Mouse (Mus musculus) duodenum, adult 2 months (tissue): Measurements from ENCODE around the gene Olfr1180. TPM values are rescaled to one million over a fixed set of nuclear protein-coding genes. Genes with fewer than 3 reads are reported as not detected.

Experiments used
- polyA plus RNA-seq: library from polyadenylated mRNA; depleted of rRNA; stranded (reverse); fragments of >200 nt; gene quantifications from 2 replicates; pipeline ENCODE4 v1.2.3, GENCODE M21; 2012; ENCODE audit warnings: low replicate concordance; rRNA removed

Olfr1180 gene
- not detected in 2 replicates for polyA plus RNA-seq

DNA sequence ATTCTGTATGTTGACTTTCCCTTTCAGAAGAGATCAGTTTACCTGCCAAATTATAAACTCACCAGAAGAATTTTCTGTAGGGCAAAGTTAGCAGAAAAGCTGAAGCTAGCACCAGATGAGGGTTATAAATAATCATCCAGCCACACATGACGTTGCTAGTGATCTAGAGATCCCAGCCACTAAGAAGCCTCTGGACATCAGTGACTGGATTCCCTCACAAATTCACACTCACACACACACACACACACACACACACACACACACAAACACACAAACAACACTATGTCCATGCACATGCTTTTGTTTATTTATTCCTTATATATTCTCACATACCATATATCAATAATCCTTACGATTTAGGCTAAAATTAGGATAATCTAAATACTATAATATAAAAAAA lies at the start of gene Olfr1180:
Gene Olfr1180, minus strand, starts transcription at position 101 of the 400 bp plus-strand sequence.

GRCm38 (mm10) chr2:88454567-88454966 lies 35.6 kb upstream of the Olfr1180 start, which contains the start of gene Olfr1183:
TSS of gene Olfr1183 (plus strand) at chr2:88454867.

GRCm38 (mm10) chr2:88449031-88449430 lies 30.1 kb upstream of the Olfr1180 start, which contains the start of gene Gm13757:
TSS of gene Gm13757 (minus strand) at chr2:88449131.

DNA sequence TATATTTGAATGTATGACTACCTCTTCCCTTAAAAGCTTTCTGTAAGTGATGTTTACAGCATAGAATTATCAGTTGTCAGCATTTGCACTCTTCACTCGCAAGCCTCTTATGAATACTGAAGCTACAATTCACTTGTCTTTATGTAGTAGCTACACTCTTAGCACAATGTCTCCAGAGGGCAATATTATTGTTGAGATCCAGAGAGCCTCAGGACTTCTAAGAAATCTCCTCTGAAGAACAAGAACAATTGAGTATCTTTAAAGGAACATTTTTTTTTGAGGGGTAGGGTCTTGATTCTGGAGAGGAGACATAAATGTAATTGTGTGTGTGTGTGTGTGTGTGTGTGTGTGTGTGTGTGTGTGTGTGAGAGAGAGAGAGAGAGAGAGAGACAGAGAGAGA lies 7.1 kb upstream of the Olfr1180 start, which contains the start of gene Olfr1181:
Gene Olfr1181, minus strand, starts transcription at position 101 of the 400 bp plus-strand sequence.

GRCm38 (mm10) chr2:88406353-88406752 lies 12.6 kb downstream of the Olfr1180 start, which contains the start of gene Olfr1179:
TSS of gene Olfr1179 (minus strand) at chr2:88406453.

GRCm38 (mm10) chr2:88386762-88387161 lies 32.2 kb downstream of the Olfr1180 start, which contains the start of gene Olfr1178:
TSS of gene Olfr1178 (plus strand) at chr2:88387062.

Other genes with a start within 250 kb of the Olfr1180 start
- gene Olfr1168, start 237.3 kb downstream of the Olfr1180 start, polyA plus RNA-seq: not detected in 2 replicates
- gene Olfr1170, start 190.8 kb downstream of the Olfr1180 start, polyA plus RNA-seq: not detected in 2 replicates
- gene Olfr1173, start 139.3 kb downstream of the Olfr1180 start, polyA plus RNA-seq: not detected in 2 replicates
- not detected in 2 replicates for gene Olfr1174-ps, start 104.0 kb downstream of the Olfr1180 start, polyA plus RNA-seq
- not detected in 2 replicates for gene Olfr1175-ps, start 91.9 kb downstream of the Olfr1180 start, polyA plus RNA-seq
- gene Olfr1176, start 82.4 kb downstream of the Olfr1180 start, polyA plus RNA-seq: not detected in 2 replicates
- gene Olfr1177-ps, start 72.7 kb downstream of the Olfr1180 start, polyA plus RNA-seq: not detected in 2 replicates
- not detected in 2 replicates for gene Olfr1178, start 32.1 kb downstream of the Olfr1180 start, polyA plus RNA-seq
- not detected in 2 replicates for gene Olfr1179, start 12.7 kb downstream of the Olfr1180 start, polyA plus RNA-seq
- not detected in 2 replicates for gene Olfr1181, start 7.0 kb upstream of the Olfr1180 start, polyA plus RNA-seq
- gene Gm13757, start 30.0 kb upstream of the Olfr1180 start, polyA plus RNA-seq: not detected in 2 replicates
- gene Olfr1183, start 35.7 kb upstream of the Olfr1180 start, polyA plus RNA-seq: not detected in 2 replicates
- not detected in 2 replicates for gene Olfr1184, start 64.4 kb upstream of the Olfr1180 start, polyA plus RNA-seq
- gene Olfr1185-ps1, start 74.2 kb upstream of the Olfr1180 start, polyA plus RNA-seq: not detected in 2 replicates
- gene Olfr1186, start 99.4 kb upstream of the Olfr1180 start, polyA plus RNA-seq: not detected in 2 replicates
- not detected in 2 replicates for gene Olfr1188, start 137.8 kb upstream of the Olfr1180 start, polyA plus RNA-seq
- gene Olfr1189, start 167.3 kb upstream of the Olfr1180 start, polyA plus RNA-seq: not detected in 2 replicates
- gene Olfr1191-ps1, start 221.4 kb upstream of the Olfr1180 start, polyA plus RNA-seq: not detected in 2 replicates
- not detected in 2 replicates for gene Olfr1192-ps1, start 229.4 kb upstream of the Olfr1180 start, polyA plus RNA-seq